Mouse (Mus musculus): ENCODE measurements around the gene Wipf2.

- TF ChIP-seq CTCF (IDR thresholded peaks at IDR 0.05; ENCODE audit: low read depth, low read length) (no peak), GATA1 (IDR thresholded peaks at IDR 0.05; ENCODE audit: borderline replicate concordance, low read length) (no peak), TAL1 (conservative IDR thresholded peaks at IDR 0.05; ENCODE audit: low read depth, low read length) (no peak)
These were observed 23.5 kb upstream of the Wipf2 start for GRCm38 (mm10) chr11:98839897-98840296.

All from G1E (cell line).